Mouse (Mus musculus) retina, adult 2 months (tissue): ENCODE results near the gene Grk6.
"Not testable (repeated sequence)": the region's sequence is repeated elsewhere in the genome, so short reads cannot be mapped to it uniquely, and the experiment has no call there.

ENCODE experiments used
- DNase-seq: peaks from one replicate; pipeline ENCODE4 v3.0.0-alpha.2; 2012; ENCODE audit warnings: low read depth, low spot score

Gene Grk6

GRCm38 (mm10) chr13:55426613-55427012 is 18.3 kb upstream of the Grk6 start, which contains the start of gene F12:
F12 (minus strand) TSS chr13:55426793.
- no peak for DNase-seq

GRCm38 (mm10) chr13:55429226-55429888 is 15.5 kb upstream of the Grk6 start:
- DNase-seq: no peak

DNA sequence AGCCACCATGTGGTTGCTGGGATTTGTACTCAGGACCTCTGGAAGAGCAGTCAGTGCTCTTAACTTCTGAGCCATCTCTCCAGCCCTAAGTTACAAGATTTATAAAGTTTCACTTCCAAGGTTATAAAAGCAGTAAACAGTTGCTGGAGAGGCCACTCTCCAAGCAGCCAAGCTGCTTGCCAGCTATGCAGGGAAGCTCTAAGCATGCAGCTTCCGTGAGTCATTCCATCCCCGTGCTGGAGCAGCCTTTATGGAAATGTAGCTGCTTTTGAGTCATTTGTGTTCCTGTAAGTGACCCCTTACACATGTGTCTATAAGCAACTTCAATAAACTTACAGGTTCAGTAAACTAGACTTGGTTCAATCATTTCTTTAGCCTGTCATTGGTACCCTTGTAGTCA is 14.3 kb upstream of the Grk6 start:
- DNase-seq: no peak

GRCm38 (mm10) chr13:55431889-55432685 is 12.8 kb upstream of the Grk6 start:
- no peak for DNase-seq

GRCm38 (mm10) chr13:55437111-55437629 is 7.7 kb upstream of the Grk6 start:
- not testable (repeated sequence) for DNase-seq

DNA sequence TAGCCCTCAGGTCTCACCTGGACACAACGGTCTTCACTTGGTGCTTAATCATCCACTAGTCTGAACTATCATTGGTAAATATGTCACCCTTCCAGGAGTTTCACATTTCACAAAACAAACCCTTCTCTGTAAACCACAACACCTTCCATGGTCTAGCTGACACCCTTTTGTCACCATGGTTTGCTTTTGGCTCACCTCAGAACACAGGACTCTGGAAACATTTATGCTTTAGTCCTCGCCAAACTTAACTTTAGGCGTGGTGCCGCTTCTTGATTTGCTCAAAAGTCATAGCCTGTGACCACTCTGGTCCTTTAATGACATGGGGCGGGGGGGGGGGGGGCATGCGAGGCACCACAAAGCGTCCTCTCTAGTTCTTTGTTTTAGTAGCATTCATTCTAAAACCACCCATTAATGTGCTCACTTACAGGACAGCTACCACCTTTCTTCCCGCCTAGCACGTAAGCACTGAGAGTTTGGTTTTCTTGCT is 1.0 kb upstream of the Grk6 start:
- no peak for DNase-seq

- no peak for DNase-seq
These were observed 461 bp upstream of the Grk6 start for GRCm38 (mm10) chr13:55444286-55444936.

- no peak for DNase-seq
These were observed 654 bp downstream of the Grk6 start for GRCm38 (mm10) chr13:55445361-55446091.

- no peak for DNase-seq
These were observed 1.7 kb downstream of the Grk6 start for GRCm38 (mm10) chr13:55446483-55447105.

DNA sequence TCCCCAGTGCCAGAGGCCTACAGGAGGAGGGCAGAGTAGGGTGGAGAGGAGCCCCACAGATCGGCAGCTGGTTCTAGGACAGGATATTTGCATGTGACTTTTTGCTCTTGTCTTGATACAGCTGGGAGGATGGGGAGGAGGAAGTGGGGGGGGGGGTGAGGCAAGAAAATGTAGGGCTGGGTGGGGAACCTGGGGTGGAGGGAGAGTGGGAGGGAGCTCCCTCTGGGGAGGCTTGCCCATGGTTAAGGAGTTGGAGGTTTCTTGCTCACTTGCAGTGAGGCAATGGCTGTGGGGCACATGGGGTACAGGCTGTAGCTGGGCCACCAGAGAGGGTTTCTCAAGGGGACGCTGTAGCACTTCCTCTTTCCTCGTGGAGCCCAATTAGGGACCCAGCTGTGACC is 2.7 kb downstream of the Grk6 start:
- DNase-seq: no peak

GRCm38 (mm10) chr13:55448131-55448530 is 3.3 kb downstream of the Grk6 start:
- DNase-seq: no peak

DNA sequence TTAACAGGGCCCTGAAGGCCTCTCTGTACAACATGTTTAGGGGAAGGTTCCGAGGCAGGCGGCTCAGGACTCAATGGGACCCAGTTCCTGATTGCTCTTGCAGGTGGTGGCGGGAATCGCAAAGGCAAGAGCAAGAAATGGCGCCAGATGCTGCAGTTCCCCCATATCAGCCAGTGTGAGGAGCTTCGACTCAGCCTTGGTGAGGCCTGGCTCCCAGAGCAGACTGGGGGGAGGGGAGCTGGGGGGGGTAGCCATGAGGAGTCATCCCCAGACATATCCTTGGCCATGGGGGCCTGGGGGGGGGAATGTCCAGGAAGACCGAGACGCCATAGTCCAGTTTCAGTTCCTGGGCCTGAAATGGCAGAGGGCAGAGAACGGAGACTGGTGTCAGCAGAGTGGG is 4.3 kb downstream of the Grk6 start:
- no peak for DNase-seq

DNA sequence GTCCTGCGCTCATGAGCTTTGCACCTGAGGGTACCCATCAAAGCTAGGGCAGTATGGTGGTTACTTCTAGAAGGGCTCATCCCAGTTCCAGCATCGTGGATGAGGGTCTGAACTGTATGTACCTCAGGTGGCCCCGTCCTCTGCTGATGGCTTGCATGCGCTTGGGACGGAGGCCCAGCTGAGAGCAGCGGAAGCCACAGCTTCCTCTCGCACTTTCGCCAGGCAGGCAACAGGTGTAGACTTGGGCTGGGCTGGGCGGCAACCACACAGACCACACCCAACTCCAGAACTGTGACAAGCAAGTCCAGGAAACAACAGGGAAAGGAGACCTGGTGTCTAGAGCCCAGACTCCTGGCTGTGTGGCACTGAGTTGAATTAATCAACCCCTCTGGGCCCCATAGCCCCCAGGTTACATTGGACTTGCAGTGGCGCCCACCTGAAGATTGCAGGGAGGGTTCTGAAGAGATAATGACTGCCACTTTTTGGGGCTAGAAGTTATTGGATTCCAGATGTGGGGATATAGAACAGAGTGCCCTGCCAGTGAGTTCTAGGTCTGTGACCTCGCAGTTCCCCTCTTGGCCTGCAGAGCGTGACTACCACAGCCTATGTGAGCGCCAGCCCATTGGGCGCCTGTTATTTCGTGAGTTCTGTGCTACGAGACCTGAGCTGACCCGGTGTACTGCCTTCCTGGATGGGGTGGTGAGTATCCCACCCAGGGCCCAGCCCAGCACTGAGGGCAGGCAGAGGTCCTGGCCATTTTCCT is 5.0 kb downstream of the Grk6 start:
- DNase-seq: no peak

DNA sequence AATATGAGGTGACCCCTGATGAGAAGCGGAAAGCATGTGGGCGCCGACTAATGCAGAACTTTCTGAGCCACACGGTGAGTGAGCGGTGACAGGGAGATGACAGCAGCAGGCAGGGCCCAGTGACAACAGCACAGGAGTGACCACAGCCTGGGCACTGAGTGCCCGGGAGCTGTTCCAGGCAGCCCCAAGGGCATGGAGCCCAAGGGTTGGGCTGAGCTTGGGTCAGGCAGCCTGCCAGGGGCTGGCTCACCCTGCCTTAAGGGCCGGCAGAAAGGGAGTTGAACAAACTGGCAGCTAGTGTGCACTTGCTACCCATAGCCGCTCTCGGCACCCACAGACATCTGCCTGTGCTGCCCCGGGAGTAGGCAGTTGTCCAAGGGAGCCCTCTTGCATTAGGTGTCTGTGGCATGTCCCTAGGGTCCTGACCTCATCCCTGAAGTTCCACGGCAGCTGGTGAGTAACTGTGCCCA is 5.7 kb downstream of the Grk6 start:
- no peak for DNase-seq

- no peak for DNase-seq
These were observed 6.4 kb downstream of the Grk6 start for GRCm38 (mm10) chr13:55451296-55451695.

- DNase-seq: no peak
These were observed 7.1 kb downstream of the Grk6 start for GRCm38 (mm10) chr13:55451785-55452549.

DNA sequence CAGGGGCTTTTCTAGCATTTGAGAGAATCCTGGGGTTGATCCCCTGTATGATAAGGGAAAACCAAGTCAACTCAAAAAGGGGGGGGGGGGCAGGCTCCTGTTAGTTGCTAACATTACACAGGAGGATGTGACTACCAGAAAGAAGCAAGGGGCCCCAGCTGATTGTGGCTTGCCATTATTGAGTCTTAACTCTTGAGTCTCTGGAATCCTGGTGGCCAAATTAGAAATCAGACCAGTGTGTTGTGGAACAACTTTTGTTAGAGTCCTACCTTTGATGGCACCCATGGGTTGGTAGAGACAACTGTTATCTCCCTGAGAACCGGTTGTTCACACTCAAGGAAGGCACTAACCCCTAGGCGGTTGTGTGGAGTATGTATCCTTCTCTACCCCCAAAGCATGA is 18.1 kb downstream of the Grk6 start:
- DNase-seq: no peak

DNA sequence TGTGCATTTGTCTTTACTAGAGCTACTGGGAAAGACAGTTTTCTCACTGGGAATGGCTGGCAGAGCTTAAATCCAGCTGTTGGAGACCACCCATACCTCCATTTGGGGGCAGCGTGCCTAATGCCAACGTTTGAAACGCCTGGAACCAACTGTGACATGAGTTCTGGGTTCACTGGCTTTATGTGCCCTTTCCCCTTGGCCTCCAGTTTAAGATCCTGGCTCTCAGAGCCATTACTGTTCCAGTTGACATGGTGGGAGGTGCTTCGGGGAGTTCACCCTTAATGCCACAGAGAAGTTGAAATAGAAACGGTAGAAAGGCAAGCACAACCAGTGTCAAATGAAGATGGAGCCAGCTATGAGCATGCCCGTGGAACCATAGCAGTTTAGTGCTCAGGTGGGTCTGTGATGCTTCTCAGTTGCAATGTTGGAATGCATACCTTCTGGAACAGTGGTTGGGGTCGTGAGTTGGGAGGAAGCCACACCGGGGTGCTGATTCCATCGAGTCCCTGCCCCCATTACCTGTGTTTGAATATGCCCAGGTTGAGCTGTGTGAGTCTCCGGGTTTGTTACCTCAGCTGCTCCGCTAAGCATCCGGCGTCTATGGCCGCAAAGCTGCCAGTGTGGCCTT is 18.6 kb downstream of the Grk6 start:
- DNase-seq: no peak
